Mouse (Mus musculus) CH12.LX (cell line): ENCODE measurements around the gene Dcaf6. TPM values are rescaled to one million over a fixed set of nuclear protein-coding genes. Genes with fewer than 3 reads are reported as not detected.

ENCODE experiments used
- DNase-seq: peaks from one replicate; pipeline ENCODE4 v3.0.0-alpha.2; 2013; ENCODE audit errors: extremely low read depth
- H3K27ac ChIP-seq: 2 replicates; pipeline ENCODE4 v1.5.1; 2012; ENCODE audit warnings: low read depth, mild to moderate bottlenecking, control low read depth, moderate library complexity; ENCODE audit not compliant: insufficient read depth
- H3K27me3 ChIP-seq: replicated peaks from 2 replicates; pipeline ENCODE3; 2012; ENCODE audit warnings: inconsistent platforms
- H3K36me3 ChIP-seq, 2 experiments: replicated peaks in 1 of 2; 2 replicates each; pipeline versions ENCODE3 to v1.6.1; 2012; ENCODE audit warnings: inconsistent platforms in 1 of 2, low read length in 1 of 2, mild to moderate bottlenecking in 1 of 2, mixed read lengths in 1 of 2, moderate library complexity in 1 of 2; ENCODE audit not compliant: control insufficient read depth in 1 of 2, insufficient read depth in 1 of 2
- H3K4me1 ChIP-seq, 2 experiments: 2 replicates each; pipeline ENCODE4 v1.6.1; 2012; ENCODE audit warnings: inconsistent platforms in 1 of 2, moderate library complexity in 1 of 2; ENCODE audit not compliant: insufficient read depth in 2 of 2, control insufficient read depth in 1 of 2
- H3K4me2 ChIP-seq: 2 replicates; pipeline ENCODE4 v1.6.1; 2012; ENCODE audit warnings: low read depth, mild to moderate bottlenecking, control low read depth; ENCODE audit not compliant: poor library complexity, insufficient read depth, severe bottlenecking
- H3K4me3 ChIP-seq, 3 experiments: fragments of 150-350 bp in 1 of 3; sonication (generic) in 1 of 3; replicated peaks in 1 of 3; 2 replicates each; pipeline versions ENCODE3 to v1.5.1; 2011 to 2012; ENCODE audit warnings: low read depth in 2 of 3, low read length in 2 of 3, mild to moderate bottlenecking in 2 of 3, moderate library complexity in 2 of 3, control low read depth in 1 of 3, improper control_type of control experiment in 1 of 3, inconsistent platforms in 1 of 3, mixed read lengths in 1 of 3; ENCODE audit not compliant: poor library complexity in 1 of 3
- H3K79me2 ChIP-seq: replicated peaks from 2 replicates; pipeline ENCODE4 v1.6.1; 2012; ENCODE audit warnings: mild to moderate bottlenecking, moderate library complexity; ENCODE audit not compliant: control insufficient read depth, poor library complexity, insufficient read depth, severe bottlenecking; ENCODE audit errors: extremely low read depth
- H3K9ac ChIP-seq: 2 replicates; pipeline ENCODE4 v1.6.1; 2012; ENCODE audit warnings: low read depth, mild to moderate bottlenecking, control low read depth, moderate library complexity; ENCODE audit not compliant: insufficient read depth
- H3K9me3 ChIP-seq: replicated peaks from 2 replicates; pipeline ENCODE3; 2012; ENCODE audit warnings: low read length, inconsistent platforms, mixed read lengths
- CTCF ChIP-seq, 2 experiments: IDR thresholded peaks in 1 of 2; conservative IDR thresholded peaks in 1 of 2; 2 replicates each; pipeline ENCODE4 v1.5.1; 2011 to 2012; ENCODE audit warnings: low read depth in 2 of 2, low read length in 2 of 2, improper control_type of control experiment in 1 of 2, inconsistent platforms in 1 of 2, mild to moderate bottlenecking in 1 of 2, moderate library complexity in 1 of 2
- ETS1 ChIP-seq: conservative IDR thresholded peaks from 2 replicates; pipeline ENCODE4 v1.6.1; 2012; ENCODE audit warnings: low read depth, mild to moderate bottlenecking, inconsistent platforms, low read length, improper control_type of control experiment, moderate library complexity
- IRF4 ChIP-seq: IDR thresholded peaks from 2 replicates; pipeline ENCODE4 v1.6.1; 2014; ENCODE audit warnings: low read depth, mild to moderate bottlenecking, inconsistent platforms, low read length, improper control_type of control experiment
- MAFK ChIP-seq: IDR thresholded peaks from 2 replicates; pipeline ENCODE4 v1.6.1; 2011; ENCODE audit warnings: low read length, improper control_type of control experiment; ENCODE audit not compliant: insufficient replicate concordance
- MAX ChIP-seq: IDR thresholded peaks from 2 replicates; pipeline ENCODE4 v1.6.1; 2011; ENCODE audit warnings: low read length, improper control_type of control experiment
- NRF1 ChIP-seq: IDR thresholded peaks from 2 replicates; pipeline ENCODE4 v1.6.1; 2014; ENCODE audit warnings: low read depth, mild to moderate bottlenecking, inconsistent platforms, low read length, improper control_type of control experiment, moderate library complexity
- POLR2AphosphoS2 ChIP-seq: IDR thresholded peaks from 2 replicates; pipeline ENCODE4 v1.6.1; 2011; ENCODE audit warnings: low read depth, low read length, improper control_type of control experiment
- RAD21 ChIP-seq: IDR thresholded peaks from 2 replicates; pipeline ENCODE4 v1.6.1; 2011; ENCODE audit warnings: low read depth, mild to moderate bottlenecking, low read length, improper control_type of control experiment, moderate library complexity
- SMC3 ChIP-seq: IDR thresholded peaks from 2 replicates; pipeline ENCODE4 v1.6.1; 2011; ENCODE audit warnings: low read depth, low read length, improper control_type of control experiment
- USF2 ChIP-seq: conservative IDR thresholded peaks from 2 replicates; pipeline ENCODE4 v1.6.1; 2011; ENCODE audit warnings: low read depth, low read length, improper control_type of control experiment
- ZC3H11A ChIP-seq: IDR thresholded peaks from 2 replicates; pipeline ENCODE4 v1.6.1; 2012; ENCODE audit warnings: low read depth, mild to moderate bottlenecking, inconsistent platforms, low read length, improper control_type of control experiment
- ZKSCAN1 ChIP-seq: IDR thresholded peaks from 2 replicates; pipeline ENCODE4 v1.6.1; 2012; ENCODE audit warnings: low read depth, inconsistent platforms, low read length, improper control_type of control experiment, borderline replicate concordance
- ZMIZ1 ChIP-seq: IDR thresholded peaks from 2 replicates; pipeline ENCODE4 v1.6.1; 2012; ENCODE audit warnings: low read depth, mild to moderate bottlenecking, inconsistent platforms, low read length, improper control_type of control experiment
- ZNF384 ChIP-seq: IDR thresholded peaks from 2 replicates; pipeline ENCODE4 v1.6.1; 2012; ENCODE audit warnings: low read depth, low read length, improper control_type of control experiment, inconsistent platforms
- dilution Hi-C: fragments of 300-500 bp; cut with MboI; formaldehyde crosslinking; loops from 2 replicates; pipeline ENCODE4 v1.14.3; 2020; ENCODE audit warnings: low sequenced_read_pairs; ENCODE audit not compliant: extremely low pct_unique_long_range_greater_than_20kb, extremely low pct_ligation_motif_present
- in situ Hi-C: fragments of 300-500 bp; cut with MboI; formaldehyde crosslinking; loops from 3 replicates; pipeline ENCODE4 v1.14.3; 2019; ENCODE audit warnings: low sequenced_read_pairs, low pct_ligation_motif_present, low pct_unique_long_range_greater_than_20kb, mixed read lengths
- polyA plus RNA-seq: library from polyadenylated mRNA; unstranded; fragments of >175 nt; gene quantifications from 2 replicates; pipeline ENCODE4 v1.2.1, GENCODE M21; 2012; ENCODE audit warnings: low read depth; ENCODE audit not compliant: insufficient read length
- total RNA-seq, 2 experiments: library from RNA; depleted of rRNA; stranded (reverse); fragments of 300-350 nt in 1 of 2; fragments of >200 nt in 1 of 2; gene quantifications; 2 replicates each; pipeline ENCODE4 v1.2.3; 2012 to 2014

The Dcaf6 gene
- total and polyA plus RNA-seq, 3 experiments, result 3.7 to 4.1 (median 4.1) TPM

DNA sequence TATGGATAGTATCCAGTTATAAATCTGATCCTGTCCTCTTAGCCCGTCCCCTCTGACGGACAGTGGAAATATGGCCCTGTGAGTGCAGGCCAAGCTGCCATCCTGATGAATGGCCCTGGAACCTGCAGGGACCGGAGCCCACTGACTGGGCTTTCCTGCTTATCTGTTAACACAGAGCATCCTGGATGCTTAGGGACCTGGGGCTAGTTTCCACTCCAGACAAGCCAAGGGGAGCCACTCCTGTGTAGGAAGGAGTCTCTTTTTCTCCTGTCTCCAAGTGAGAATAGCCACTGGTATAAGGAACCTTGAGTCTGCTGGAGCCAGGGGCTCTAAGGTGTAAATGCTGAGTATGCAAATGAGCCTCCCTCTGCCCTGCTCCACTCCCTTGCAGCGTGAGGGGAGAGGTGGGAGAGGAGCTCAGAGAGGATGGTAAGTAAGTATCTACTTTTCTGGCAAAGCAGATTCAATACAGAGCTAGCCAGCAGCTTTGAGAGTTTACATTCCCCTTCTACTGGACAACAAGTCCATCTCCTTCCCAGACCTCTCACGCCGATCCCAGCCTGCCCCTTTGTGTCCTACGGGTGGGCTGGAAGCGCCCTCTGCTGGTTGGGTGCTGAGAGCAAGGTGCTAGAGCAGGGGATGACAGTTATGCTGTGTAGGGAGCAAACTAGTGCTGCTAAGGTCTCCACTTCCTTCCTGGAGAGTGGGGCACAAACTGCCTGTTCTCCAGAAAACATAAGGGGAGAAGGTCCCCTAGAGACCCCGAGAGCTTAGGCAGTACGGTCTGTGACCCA lies 139.9 kb downstream of the Dcaf6 start:
- in situ Hi-C loops, result no loop called here
- no peaks in the 10 kb centered on the region for H3K9me3 ChIP-seq
- dilution Hi-C loops, result no loop called here
- no peak overlapping the region for H3K27ac ChIP-seq
- peak overlapping the region in 1 of 3 experiments; percentile 5 for H3K4me3 ChIP-seq
- H3K9ac ChIP-seq, result no peak overlapping the region
- H3K4me2 ChIP-seq, result peak overlapping the region; percentile 25; the same call in 1 of the 2 replicates
- no peaks in the 10 kb centered on the region for H3K36me3 ChIP-seq
- peak; percentile 63 for DNase-seq
- peaks cover 10 to 39% of the 10 kb centered on the region in 2 experiments for H3K4me1 ChIP-seq
- TF ChIP-seq ZMIZ1 (no peak), POLR2AphosphoS2 (no peak), IRF4 (0 out of 2 replicates have a peak, but pooled peaks have one; percentile 22), RAD21 (peak; percentile 74), MAFK (peak; percentile 88; the same call in 1 of the 2 replicates), ZNF384 (no peak), SMC3 (peak; percentile 86), CTCF (conservative IDR thresholded peaks at IDR 0.05 in 1 of 2, IDR thresholded peaks at IDR 0.05 in 1 of 2; ENCODE audit: low read depth in 2 of 2, low read length in 2 of 2) (peak; percentile 73 to 90), MAX (no peak), ETS1 (no peak), ZC3H11A (no peak; the same call in 1 of the 2 replicates)
- peaks cover 2% of the 10 kb centered on the region for H3K27me3 ChIP-seq
- no peaks in the 10 kb centered on the region for H3K79me2 ChIP-seq

DNA sequence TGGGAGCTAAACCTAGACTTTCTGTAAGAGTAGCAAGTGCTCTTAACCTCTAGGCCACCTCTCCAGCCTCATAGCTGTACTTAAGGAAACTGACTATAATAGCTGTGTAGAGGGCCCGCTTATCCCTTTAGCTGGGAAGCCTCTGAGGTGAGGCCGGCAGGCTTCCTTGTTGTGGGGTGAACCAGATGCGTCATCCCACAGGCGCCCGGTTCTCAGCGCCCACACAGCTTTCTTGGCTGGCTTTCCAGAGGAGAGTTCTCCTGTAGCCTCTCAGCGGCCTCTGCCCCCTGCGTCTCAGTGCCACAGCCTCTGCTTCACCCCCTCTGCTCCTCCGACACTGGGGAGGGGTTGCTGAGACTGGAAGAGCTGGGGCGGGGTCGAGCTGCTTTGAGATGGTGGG lies 143.9 kb downstream of the Dcaf6 start:
- Histone ChIP-seq H3K4me3 (no peak overlapping the region), H3K79me2 (no peaks in the 10 kb centered on the region), H3K36me3 (no peaks in the 10 kb centered on the region), H3K9ac (no peak overlapping the region)
- in situ Hi-C loops, result no loop called here
- TF ChIP-seq ZKSCAN1 (no peak), USF2 (no peak), NRF1 (no peak)
- TF ChIP-seq, all 38 proteins: peak for 0
- Histone ChIP-seq H3K9me3 (no peaks in the 10 kb centered on the region), H3K4me1 (peaks cover 0 to 12% of the 10 kb centered on the region in 2 experiments; a peak in 2 of 4 replicates), H3K27me3 (peaks cover under 1% of the 10 kb centered on the region), H3K27ac (no peak overlapping the region), H3K4me2 (no peak overlapping the region)
- dilution Hi-C loops, result no loop called here
- no peak for DNase-seq
